Mouse (Mus musculus): Measurements from ENCODE around the gene Fzd1.

Fzd1 gene

DNA sequence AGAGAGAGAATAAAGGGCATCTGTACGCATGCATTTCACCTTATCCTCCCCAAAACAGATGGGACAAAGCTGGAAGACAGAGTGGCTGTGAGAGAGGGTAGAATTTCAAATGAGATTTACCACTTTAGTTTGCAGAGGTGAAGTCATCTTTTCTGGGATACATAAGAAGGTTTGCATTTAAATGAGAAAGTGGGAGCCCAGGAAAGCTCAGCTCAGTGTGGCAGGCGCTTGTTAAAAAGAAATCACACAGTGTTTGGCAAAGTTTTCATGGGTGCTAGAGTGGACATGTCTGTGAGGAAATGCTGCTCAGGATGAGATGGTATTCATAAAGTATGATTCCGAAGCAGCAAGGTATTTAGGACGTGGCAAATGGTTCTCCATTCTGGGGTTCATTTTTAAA, 15.1 kb downstream of the Fzd1 start:
- no peak for DNase-seq

DNA sequence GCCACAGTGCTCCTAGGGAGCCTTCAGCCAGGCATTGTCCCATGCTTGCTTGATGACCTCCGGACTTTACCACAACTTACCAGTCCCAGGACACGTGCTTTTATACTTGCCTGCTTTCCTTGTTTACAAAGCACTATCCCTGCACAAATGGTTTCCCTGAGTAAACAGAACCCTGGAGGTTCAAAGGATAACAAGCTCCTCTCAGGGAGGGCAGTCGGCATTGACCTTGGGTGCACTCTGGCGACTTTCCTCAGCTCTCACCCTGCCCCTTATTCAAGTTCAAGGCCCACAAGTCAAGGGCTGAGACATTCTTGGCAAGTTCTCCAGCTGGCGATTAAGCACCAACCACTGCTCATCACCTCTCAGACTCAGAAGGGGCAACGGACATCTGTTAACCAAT, 20.8 kb downstream of the Fzd1 start:
- DNase-seq, result no peak

DNA sequence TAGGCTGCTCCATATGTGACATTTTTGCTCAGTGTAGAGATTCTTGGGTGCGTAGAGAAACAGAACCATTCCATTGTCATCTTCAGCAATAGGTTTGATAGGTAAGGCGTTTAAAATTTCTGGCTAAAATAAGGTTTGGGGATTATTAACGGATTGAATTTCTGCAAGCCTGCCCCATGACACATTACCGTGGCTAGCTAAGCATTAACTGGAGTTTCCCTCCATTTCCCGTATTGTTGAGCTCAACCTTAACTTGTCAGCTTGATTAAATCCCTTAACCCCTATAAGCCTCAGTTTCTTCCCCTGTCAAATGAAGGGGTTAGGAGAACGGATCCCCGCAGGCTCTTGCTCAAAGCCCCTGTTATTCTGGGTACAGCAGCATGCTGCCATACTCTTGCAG, 22.4 kb downstream of the Fzd1 start:
- no peak for DNase-seq

DNA sequence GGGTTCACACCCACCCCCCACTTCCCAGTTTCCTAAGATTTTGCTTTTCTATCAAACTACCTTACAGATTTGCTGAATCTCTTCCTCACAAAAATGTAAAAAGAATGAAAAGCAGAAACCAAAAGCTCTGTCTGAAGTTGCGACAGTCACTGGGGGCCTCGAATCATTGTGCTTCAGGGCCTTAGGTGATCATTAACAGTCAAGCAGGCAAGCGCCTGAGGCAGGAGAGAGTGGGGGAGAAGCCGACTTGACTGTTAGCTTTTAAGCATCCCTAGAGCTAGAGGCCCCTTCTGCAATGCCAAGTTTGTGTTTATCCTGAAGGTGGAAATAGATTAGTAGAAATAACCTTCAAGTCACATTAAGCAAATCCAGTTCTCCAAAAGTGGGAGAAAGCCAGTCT, 24.6 kb downstream of the Fzd1 start:
- DNase-seq, result no peak

DNA sequence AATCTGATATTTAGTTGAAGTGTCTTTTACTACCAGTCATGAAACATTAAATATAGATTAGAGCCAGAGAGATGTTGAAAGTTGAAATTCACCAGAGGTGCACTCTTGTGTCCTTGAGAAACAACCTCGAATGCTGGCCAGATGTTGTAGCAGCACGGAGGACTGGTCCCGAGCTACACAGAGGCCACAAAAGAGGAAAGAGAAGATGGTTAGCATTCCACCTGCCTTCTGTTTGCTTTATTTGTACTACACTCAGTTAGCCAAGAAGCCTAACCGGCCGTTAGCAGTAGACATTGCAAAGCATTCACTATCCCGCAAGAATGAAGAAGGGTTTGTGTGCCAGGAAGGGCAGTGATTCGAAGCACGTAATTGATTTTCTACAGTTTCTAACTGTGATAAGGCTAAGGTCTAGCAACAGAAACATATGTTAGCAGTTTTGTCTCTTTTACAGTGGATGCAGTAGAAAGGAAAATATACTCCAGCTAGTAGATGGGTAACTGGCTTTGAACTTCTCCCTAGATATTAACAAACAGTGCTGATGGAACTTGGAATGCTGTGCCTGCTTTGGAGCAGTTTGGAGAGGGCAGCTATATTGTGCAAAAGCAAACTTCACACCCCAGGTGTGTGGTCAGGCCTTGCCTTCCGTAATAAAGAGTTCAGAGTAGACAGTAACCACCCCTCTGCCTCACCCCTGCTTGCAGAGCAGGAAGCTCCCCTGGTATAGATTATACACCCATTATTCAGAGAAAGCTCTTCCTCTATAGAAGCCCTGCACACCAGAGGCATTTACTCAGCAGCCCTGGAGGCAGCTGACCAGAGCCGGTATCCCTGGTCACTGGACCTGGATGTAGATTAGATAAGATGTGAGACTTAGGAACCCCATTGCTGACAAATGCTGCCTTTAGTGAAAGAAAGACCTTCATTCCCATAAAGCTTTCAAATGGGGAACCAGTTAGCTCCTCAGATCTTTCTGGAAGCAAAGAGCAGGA, 25.3 kb downstream of the Fzd1 start:
- DNase-seq, result no peak

DNA sequence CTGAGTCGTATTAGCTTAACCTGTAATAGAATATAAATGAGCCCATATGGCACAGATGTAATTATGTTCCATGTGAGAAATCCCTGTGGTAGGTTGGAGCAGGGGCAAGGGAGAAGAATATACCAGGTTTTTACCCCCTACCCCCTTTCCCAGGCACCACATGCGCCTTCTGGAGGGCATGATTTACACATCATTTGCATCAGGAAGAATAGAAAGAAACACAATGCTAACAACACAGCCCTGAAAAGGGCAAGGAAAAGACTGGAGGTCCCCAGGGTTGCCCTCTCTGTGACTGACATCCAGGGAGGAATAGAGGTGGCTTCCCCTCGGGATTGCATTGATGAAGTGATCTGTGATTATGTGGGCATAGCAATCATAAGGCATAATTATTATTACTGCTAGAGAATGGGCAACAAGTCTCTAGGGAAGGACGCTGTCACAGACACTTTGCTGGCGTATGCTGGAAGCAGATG, 26.1 kb downstream of the Fzd1 start:
- DNase-seq, result no peak

DNA sequence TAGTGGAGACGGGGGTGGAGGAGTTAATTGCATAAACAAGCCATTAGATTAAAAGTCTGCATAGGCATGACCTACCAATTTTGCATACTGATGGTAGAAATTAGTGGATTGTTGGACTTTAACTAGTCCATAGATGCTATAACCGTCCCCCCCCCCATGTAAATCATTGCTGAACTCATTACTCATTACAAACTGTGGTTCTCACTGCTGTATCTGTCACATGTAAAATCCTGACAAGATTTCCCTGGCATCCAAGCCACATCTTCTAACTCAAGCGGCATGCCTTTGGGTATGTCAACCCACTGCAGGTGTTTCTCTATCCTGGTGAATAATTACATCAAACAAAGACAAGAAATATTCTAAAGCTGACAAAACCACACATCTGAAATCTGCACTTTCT, 26.8 kb downstream of the Fzd1 start:
- DNase-seq, result no peak

All from right cerebral cortex, postnatal 4 days (tissue).